Mouse (Mus musculus) lung, postnatal 0 days (tissue): ENCODE data around the gene Rhoa.

ENCODE experiments used
- CTCF ChIP-seq: IDR thresholded peaks from 2 replicates; pipeline ENCODE4 v1.5.1; 2016; ENCODE audit warnings: antibody characterized with exemption, mild to moderate bottlenecking
- EP300 ChIP-seq: IDR thresholded peaks from 2 replicates; pipeline ENCODE4 v1.6.1; 2016; ENCODE audit warnings: antibody characterized with exemption, mild to moderate bottlenecking, control low read depth

GRCm38 (mm10) chr9:108290016-108290750, 15.7 kb upstream of the Rhoa start, which contains the start of gene Nicn1:
- TF ChIP-seq CTCF = no peak; the same call in 1 of the 2 replicates
- TF ChIP-seq EP300 = no peak
